Mouse (Mus musculus) lung, embryonic 15.5 days (tissue): ENCODE results near the gene Abhd8. TPM values are rescaled to one million over a fixed set of nuclear protein-coding genes. Genes with fewer than 3 reads are reported as not detected.

Source experiments
- ATAC-seq: fragments of 200-750 bp; cut with Nextera tagmentation; 2 replicates; pipeline ENCODE4 v1.8.0; 2017; ENCODE audit warnings: moderate number of reproducible peaks, borderline replicate concordance; ENCODE audit not compliant: low FRiP score, low TSS enrichment; ENCODE audit errors: extremely low read depth
- H3K27ac ChIP-seq: fragments of 300-500 bp; sonication (generic); 2 replicates; pipeline ENCODE4 v1.5.1; 2015; ENCODE audit warnings: moderate library complexity, mild to moderate bottlenecking, inconsistent platforms
- H3K27me3 ChIP-seq: fragments of 300-500 bp; sonication (generic); 2 replicates; pipeline ENCODE4 v1.6.1; 2015; ENCODE audit warnings: inconsistent platforms
- H3K36me3 ChIP-seq: fragments of 300-500 bp; sonication (generic); 2 replicates; pipeline ENCODE4 v1.6.1; 2015; ENCODE audit warnings: inconsistent platforms
- H3K4me1 ChIP-seq: fragments of 300-500 bp; sonication (generic); 2 replicates; pipeline ENCODE4 v1.6.1; 2015; ENCODE audit warnings: inconsistent platforms
- H3K4me2 ChIP-seq: fragments of 300-500 bp; sonication (generic); 2 replicates; pipeline ENCODE4 v1.6.1; 2015; ENCODE audit warnings: inconsistent platforms, mild to moderate bottlenecking, moderate library complexity
- H3K4me3 ChIP-seq: fragments of 300-500 bp; sonication (generic); 2 replicates; pipeline ENCODE4 v1.5.1; 2015; ENCODE audit warnings: mild to moderate bottlenecking, inconsistent platforms
- H3K9ac ChIP-seq: fragments of 300-500 bp; sonication (generic); 2 replicates; pipeline ENCODE4 v1.6.1; 2015; ENCODE audit warnings: inconsistent platforms
- H3K9me3 ChIP-seq: fragments of 300-500 bp; sonication (generic); 2 replicates; pipeline ENCODE4 v1.6.1; 2016; ENCODE audit warnings: inconsistent platforms
- WGBS: fragments of 180-500 bp; shearing (Covaris S2); methylation state at CpG from one replicate; pipeline ENCODE4 v1.1.7; 2015; 5-methylcytosine and 5-hydroxymethylcytosine counted together
- polyA plus RNA-seq: library from polyadenylated mRNA; unstranded; fragments of >200 nt; fragmentation: Nextera tagmentation; extraction: Ambion mirVana; gene quantifications from 2 replicates; pipeline ENCODE4 v1.2.1, GENCODE M21; 2015

Gene Abhd8
- polyA plus RNA-seq, 1 experiment from 2014 or later: 51.3 TPM

DNA sequence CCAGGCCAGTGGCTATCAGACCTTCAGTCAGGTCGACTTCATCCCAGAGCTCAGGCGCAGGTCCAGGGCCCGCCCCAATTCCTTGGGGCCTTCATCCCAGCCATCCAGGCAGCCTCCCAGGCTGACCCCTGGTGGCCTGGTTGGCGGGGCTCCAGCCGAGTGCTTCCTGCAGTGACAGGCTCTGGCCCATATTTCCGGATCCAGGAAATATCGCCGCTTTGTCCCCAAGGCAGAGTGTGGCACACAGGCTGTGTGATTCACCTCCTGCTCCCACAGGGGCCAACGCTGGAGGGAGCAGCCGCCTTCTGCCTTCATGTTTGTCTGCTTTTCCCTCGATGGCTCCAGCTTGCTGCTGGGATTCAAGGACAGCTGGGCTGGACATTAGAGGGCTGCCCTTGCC is 33.0 kb upstream of the Abhd8 start:
- 24% methylated on average over 11 of the region's 11 CpGs for WGBS
- peak overlapping the region; percentile 83 for H3K27ac ChIP-seq
- ATAC-seq: peak; percentile 65
- no peaks in the 10 kb centered on the region for H3K9me3 ChIP-seq
- H3K27me3 ChIP-seq: no peaks in the 10 kb centered on the region
- no peak overlapping the region for H3K4me2 ChIP-seq
- H3K4me1 ChIP-seq: peaks cover 52% of the 10 kb centered on the region
- H3K4me3 ChIP-seq: no peak overlapping the region
- H3K36me3 ChIP-seq: peaks cover 23% of the 10 kb centered on the region
- no peak overlapping the region for H3K9ac ChIP-seq

DNA sequence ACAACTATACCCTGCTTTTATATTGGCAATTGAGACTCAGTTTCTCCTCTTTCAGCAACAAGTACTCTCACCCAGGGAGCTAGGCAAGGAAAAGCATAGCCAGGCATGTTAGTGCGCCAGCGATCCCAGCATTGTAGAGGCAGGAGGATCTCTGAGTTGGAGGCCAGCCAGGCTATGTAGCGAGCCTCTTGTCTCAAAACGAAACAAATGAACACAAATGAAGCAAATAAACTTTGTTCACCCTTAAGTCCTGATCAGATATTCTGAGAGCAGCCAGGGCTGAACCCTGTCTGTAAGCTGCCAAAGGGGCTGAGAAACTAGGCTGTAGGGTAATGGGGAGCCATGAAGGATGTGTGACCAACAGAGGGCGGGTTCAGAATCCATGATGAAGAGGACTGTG is 32.4 kb upstream of the Abhd8 start:
- 71% methylated on average over 5 of the region's 5 CpGs for WGBS
- Histone ChIP-seq H3K9ac (no peak overlapping the region), H3K9me3 (no peaks in the 10 kb centered on the region), H3K4me2 (no peak overlapping the region), H3K4me1 (peaks cover 52% of the 10 kb centered on the region), H3K27me3 (no peaks in the 10 kb centered on the region), H3K36me3 (peaks cover 23% of the 10 kb centered on the region), H3K4me3 (no peak overlapping the region), H3K27ac (peak overlapping the region; percentile 83)
- no peak for ATAC-seq

DNA sequence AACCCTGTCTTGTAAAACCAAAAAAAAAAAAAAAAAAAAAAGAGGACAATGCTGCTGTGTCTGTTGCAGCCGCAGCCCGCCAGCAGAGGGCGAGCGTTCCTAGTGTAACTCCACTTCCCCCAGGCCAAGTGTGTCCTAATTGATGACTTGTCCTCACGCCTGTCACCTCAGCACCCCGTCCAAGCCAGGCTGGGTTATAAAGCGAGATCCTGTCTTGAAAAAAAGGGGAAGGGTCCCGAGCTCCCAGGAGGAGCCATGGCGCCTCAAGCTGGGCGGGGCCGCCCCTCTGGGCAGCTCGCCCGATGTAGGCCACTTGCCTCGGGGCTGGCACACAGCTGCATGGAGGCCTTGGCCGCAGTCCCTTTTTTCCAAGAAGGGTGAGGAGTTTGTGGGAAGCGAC is 31.6 kb upstream of the Abhd8 start:
- H3K27ac ChIP-seq: peak overlapping the region; percentile 83; the same call in 1 of the 2 replicates
- H3K27me3 ChIP-seq: no peaks in the 10 kb centered on the region
- H3K4me1 ChIP-seq: peaks cover 53% of the 10 kb centered on the region
- peak overlapping the region; percentile 46 for H3K4me2 ChIP-seq
- H3K36me3 ChIP-seq: peaks cover 27% of the 10 kb centered on the region
- H3K9me3 ChIP-seq: no peaks in the 10 kb centered on the region
- peak; percentile 46 for ATAC-seq
- H3K9ac ChIP-seq: no peak overlapping the region
- H3K4me3 ChIP-seq: peak overlapping the region; percentile 14; the same call in 1 of the 2 replicates
- WGBS: 10% methylated on average over 16 of the region's 16 CpGs

- H3K4me1 ChIP-seq: peaks cover 34% of the 10 kb centered on the region
- no peaks in the 10 kb centered on the region for H3K9me3 ChIP-seq
- peak overlapping the region; percentile 80 for H3K9ac ChIP-seq
- WGBS: under 1% methylated on average over 22 of the region's 22 CpGs
- no peaks in the 10 kb centered on the region for H3K27me3 ChIP-seq
- H3K27ac ChIP-seq: peak overlapping the region; percentile 92
- peak; percentile 85 for ATAC-seq
- peaks cover 24% of the 10 kb centered on the region for H3K36me3 ChIP-seq
- peak overlapping the region; percentile 83 for H3K4me3 ChIP-seq
- peak overlapping the region; percentile 98 for H3K4me2 ChIP-seq
These were observed 25.0 kb upstream of the Abhd8 start for GRCm38 (mm10) chr8:71488454-71488853.

DNA sequence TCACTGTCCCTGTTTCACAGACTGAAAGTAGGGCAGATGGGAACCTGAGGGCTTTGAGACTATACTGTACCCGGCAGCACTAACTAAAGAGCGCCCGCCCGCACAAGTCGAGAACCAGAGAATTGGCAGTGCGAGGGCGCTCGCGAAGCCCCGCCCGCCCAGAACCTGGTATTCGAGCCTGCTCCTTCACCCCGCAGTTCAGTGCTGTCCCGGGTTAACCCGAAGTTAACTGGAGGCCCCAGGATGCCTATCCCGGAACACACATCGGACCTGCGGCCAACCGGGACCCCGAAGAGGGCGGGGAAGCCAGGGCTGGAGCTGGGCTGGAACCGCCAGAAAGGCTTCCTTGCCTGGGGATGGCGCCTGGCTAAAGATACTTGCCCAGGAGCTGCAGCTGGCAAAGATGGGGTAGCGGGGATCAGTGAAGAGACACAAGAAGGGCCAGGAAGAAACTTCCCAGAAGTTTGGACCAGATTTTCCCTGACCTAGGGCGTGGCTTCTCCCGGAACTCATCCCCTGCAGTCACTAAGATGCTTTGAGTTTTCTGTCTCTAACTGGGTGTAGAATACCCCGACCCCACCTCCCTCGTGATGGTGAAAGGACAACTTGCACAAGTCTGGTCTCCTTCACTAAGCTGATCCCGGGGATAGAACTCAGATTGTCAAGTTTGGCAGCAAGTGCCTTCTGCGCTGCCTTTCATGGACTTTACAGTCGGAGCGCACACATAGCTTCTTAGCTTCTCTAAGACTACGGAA is 24.4 kb upstream of the Abhd8 start, which contains the start of gene Gtpbp3:
Gene Gtpbp3, plus strand, starts transcription at position 413 of the 755 bp plus-strand sequence.
- peak within 1 kb of the TSS; percentile 83 for H3K4me3 ChIP-seq
- H3K4me2 ChIP-seq: peak within 1 kb of the TSS; percentile 98
- H3K9ac ChIP-seq: peak within 1 kb of the TSS; percentile 80
- H3K4me1 ChIP-seq: peaks cover 34% of the 10 kb centered on the region
- peaks cover 19% of the 10 kb centered on the region for H3K36me3 ChIP-seq
- H3K27me3 ChIP-seq: no peaks in the 10 kb centered on the region
- under 1% methylated on average over 33 of the region's 33 CpGs for WGBS
- H3K27ac ChIP-seq: peak within 1 kb of the TSS; percentile 92
- ATAC-seq: peak; percentile 51
- H3K9me3 ChIP-seq: no peaks in the 10 kb centered on the region

DNA sequence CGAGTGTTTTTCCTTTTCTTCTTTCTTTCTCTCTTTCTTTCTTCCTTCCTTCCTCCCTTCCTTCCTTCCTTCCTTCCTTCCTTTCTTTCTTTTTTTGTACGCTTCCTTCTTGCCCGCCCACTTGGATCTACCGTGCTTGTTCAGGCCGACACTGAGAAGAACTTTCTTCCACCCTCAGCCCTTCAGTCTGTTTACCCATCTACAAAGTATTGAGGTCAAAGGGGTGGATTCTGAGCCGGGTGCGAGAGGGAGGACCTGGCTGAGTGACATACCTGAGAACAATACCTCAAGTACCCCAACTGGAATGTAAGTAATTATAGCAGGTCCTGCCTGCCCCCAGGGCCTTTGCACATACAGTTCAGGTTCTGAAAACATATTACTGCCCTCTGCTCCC is 22.7 kb upstream of the Abhd8 start:
- Histone ChIP-seq H3K4me1 (peaks cover 34% of the 10 kb centered on the region), H3K27me3 (no peaks in the 10 kb centered on the region), H3K4me2 (peak overlapping the region; percentile 95), H3K9ac (0 out of 2 replicates have a peak overlapping the region, but pooled peaks have one; percentile 10), H3K9me3 (no peaks in the 10 kb centered on the region), H3K36me3 (peaks cover 8% of the 10 kb centered on the region; the same call in 1 of the 2 replicates), H3K4me3 (peak overlapping the region; percentile 88), H3K27ac (peak overlapping the region; percentile 89)
- 3% methylated on average over 7 of the region's 7 CpGs for WGBS
- ATAC-seq: no peak

DNA sequence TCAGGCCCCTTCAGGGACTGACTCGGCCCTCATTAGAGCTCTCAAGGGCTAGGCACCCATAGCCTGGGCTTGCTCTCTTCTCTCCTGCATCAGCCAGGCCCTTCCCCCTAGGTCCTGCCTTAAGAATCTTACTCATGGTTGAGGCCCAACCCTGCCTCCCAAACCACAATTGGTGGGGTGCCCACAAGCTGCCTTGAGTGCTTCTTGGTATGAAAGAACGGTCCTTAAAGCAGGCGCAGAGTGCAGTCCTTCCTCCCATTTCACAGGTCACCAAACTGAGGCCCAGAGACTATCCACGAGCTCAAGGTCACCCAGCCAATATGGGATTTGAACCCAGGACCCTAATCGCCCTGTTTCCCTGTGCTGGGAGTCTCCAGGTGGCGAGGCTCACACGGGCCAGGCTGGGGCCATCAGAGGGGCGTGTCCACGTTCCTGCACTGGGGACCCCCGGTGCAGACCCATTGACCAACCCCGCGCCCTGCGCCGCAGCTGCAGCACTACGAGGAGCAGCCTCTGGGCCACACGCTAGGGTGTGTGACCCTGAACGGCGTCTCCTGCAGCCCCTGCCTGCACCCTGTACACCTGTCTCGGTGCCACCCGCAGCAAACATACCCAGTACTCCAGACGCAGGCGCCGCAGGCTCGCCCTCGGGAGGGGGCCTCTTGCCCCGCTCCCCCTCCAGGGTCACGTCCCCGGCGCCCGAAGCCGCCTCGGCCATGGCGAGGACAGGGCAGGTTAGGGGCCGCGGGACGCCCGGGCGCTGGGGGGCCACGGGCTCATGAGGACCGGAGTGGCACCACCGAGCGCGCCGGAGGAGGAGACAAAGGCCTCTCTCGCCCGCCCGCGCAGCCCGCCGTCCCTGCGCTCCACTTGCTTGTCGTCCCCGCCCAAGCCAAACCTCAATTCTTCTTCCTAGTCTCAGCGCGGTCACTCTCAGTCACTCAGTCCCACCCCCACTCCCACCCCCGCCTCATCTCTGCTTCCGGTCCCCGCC is 22.0 kb upstream of the Abhd8 start, which contains the start of gene Ano8:
Gene Ano8, minus strand, starts transcription at position 822 of the 994 bp plus-strand sequence.
- peaks cover 11% of the 10 kb centered on the region; the same call in 1 of the 2 replicates for H3K36me3 ChIP-seq
- 5% methylated on average over 46 of the region's 58 CpGs for WGBS
- peak within 1 kb of the TSS; percentile 89 for H3K27ac ChIP-seq
- no peaks in the 10 kb centered on the region for H3K9me3 ChIP-seq
- H3K9ac ChIP-seq: peak within 1 kb of the TSS; percentile 86
- H3K4me2 ChIP-seq: peak within 1 kb of the TSS; percentile 95
- H3K27me3 ChIP-seq: no peaks in the 10 kb centered on the region
- ATAC-seq: peak; percentile 63
- peaks cover 34% of the 10 kb centered on the region for H3K4me1 ChIP-seq
- peak within 1 kb of the TSS; percentile 88 for H3K4me3 ChIP-seq

DNA sequence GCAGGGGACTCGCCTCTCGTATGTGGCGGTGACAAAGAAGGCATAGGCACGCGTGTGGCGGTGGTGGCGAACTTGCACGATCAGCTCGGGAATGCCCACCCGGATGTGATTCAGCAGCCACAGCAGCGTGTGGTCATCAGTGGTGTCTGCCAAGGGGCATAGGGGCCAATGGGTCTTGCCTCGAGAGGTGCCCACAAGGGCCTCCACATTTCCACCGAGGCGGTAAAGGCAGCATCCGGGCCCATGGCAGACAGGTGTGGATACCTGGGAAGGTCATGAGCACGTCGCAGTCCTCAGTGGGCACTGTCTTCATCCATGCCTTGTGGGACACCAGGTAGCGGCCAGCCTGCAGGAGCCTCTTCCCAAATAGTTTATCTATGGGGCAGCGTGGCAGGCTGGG is 21.3 kb upstream of the Abhd8 start:
- Histone ChIP-seq H3K9ac (peak overlapping the region; percentile 86; the same call in 1 of the 2 replicates), H3K4me3 (peak overlapping the region; percentile 88)

GRCm38 (mm10) chr8:71483932-71484331 is 20.5 kb upstream of the Abhd8 start:
- 0 out of 2 replicates have a peak, but pooled peaks cover 8% of the 10 kb centered on the region for H3K36me3 ChIP-seq
- no peaks in the 10 kb centered on the region for H3K9me3 ChIP-seq
- H3K27ac ChIP-seq: no peak overlapping the region
- H3K9ac ChIP-seq: no peak overlapping the region
- no peaks in the 10 kb centered on the region for H3K27me3 ChIP-seq
- ATAC-seq: no peak
- H3K4me3 ChIP-seq: no peak overlapping the region
- H3K4me1 ChIP-seq: peaks cover 21% of the 10 kb centered on the region
- no peak overlapping the region for H3K4me2 ChIP-seq
- WGBS: 57% methylated on average over 8 of the region's 8 CpGs

More for the DNA sequence above, 21.3 kb upstream of the Abhd8 start:
- Histone ChIP-seq H3K27me3 (no peaks in the 10 kb centered on the region), H3K9me3 (no peaks in the 10 kb centered on the region), H3K4me1 (peaks cover 29% of the 10 kb centered on the region), H3K27ac (no peak overlapping the region), H3K36me3 (0 out of 2 replicates have a peak, but pooled peaks cover 10% of the 10 kb centered on the region), H3K4me2 (peak overlapping the region; percentile 95)
- no peak for ATAC-seq
- WGBS: 94% methylated on average over 19 of the region's 19 CpGs

DNA sequence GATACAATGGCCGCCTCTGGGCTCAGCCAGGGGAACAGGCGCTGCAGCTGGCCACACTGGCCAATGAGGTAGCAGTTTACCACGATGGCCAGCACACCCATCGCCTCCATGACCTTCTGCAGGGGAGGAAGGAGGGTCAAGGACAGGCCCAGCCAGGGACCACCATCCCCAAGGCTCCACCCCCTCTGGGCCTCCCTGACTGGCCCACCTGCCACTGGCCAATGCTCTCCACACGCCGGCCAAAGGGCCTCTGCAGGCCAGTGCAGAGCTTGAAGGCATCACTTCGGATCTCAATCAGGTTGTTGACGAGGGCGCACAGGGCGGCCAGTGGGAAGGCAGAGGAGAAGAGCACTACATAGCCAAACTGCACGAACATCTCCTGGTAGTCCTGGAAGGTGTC is 15.5 kb upstream of the Abhd8 start:
- H3K9me3 ChIP-seq: no peaks in the 10 kb centered on the region
- H3K4me2 ChIP-seq: no peak overlapping the region
- ATAC-seq: no peak
- peaks cover 23% of the 10 kb centered on the region for H3K36me3 ChIP-seq
- no peak overlapping the region for H3K27ac ChIP-seq
- WGBS: 87% methylated on average over 11 of the region's 11 CpGs
- H3K9ac ChIP-seq: no peak overlapping the region
- no peaks in the 10 kb centered on the region for H3K27me3 ChIP-seq
- peaks cover 21% of the 10 kb centered on the region for H3K4me1 ChIP-seq
- H3K4me3 ChIP-seq: no peak overlapping the region

GRCm38 (mm10) chr8:71477196-71477845 is 13.9 kb upstream of the Abhd8 start:
- Histone ChIP-seq H3K36me3 (peaks cover 33% of the 10 kb centered on the region), H3K9me3 (no peaks in the 10 kb centered on the region), H3K27me3 (no peaks in the 10 kb centered on the region), H3K9ac (no peak overlapping the region), H3K4me2 (peak overlapping the region; percentile 91), H3K27ac (no peak overlapping the region), H3K4me3 (peak overlapping the region; percentile 68), H3K4me1 (peaks cover 21% of the 10 kb centered on the region)
- ATAC-seq: no peak
- WGBS: 49% methylated on average over 14 of the region's 14 CpGs
